22 mouse cellular contexts compared by ENCODE assay signal in genomic region chr11:102329518-102329917, GRCm38 (mm10). TPM values are rescaled to one million over a fixed set of nuclear protein-coding genes. Genes with fewer than 3 reads are reported as not detected.
DNase-seq lines count a peak whose midpoint lies in the region; ATAC-seq and TF ChIP-seq lines count a peak whose summit lies in the region.
"Had no signal": no experiment of that assay in that cellular context is flagged by ENCODE, and none has a peak within 500 bp of the region (broad histone marks: within the 10 kb centered on the region; RNA-seq: fewer than 3 reads in every experiment).

No protein-coding gene starts in this region.

- ATAC-seq in midbrain, embryonic 11.5 days (ENCODE audit: low FRiP score) = no peak
- ATAC-seq: activated CD4-positive, CD25-positive, alpha-beta regulatory T cell, adult 4 months; CD4-positive, CD25-positive, alpha-beta regulatory T cell, adult 4 months; forebrain, embryonic 13.5 days; forebrain, embryonic 15.5 days; forebrain, postnatal 0 days; Patski had no signal

- H3K9me3 ChIP-seq in ES-Bruce4 (replicated peaks; ENCODE audit: control insufficient read depth, insufficient read depth, low read length, poor library complexity, severe bottlenecking) (peaks cover 3% of the 10 kb centered on the region; the same call in 1 of the 2 replicates), ES-E14 (ENCODE audit: control insufficient read depth, insufficient read depth, low read depth, low read length) (no peaks in the 10 kb centered on the region)
- H3K9me3 ChIP-seq in midbrain, embryonic 11.5 days (ENCODE audit: control insufficient read depth, low read length) = no peaks in the 10 kb centered on the region
- H3K9me3 ChIP-seq: embryonic facial prominence, embryonic 10.5 days; embryonic facial prominence, embryonic 12.5 days; forebrain, embryonic 13.5 days; forebrain, embryonic 15.5 days; G1E had no signal

- H3K9ac ChIP-seq in ES-Bruce4 (ENCODE audit: low read depth, poor library complexity, severe bottlenecking) = peak overlapping the region; percentile 74
- H3K9ac ChIP-seq in ES-E14 (ENCODE audit: insufficient read depth, low read depth, low read length, poor library complexity, severe bottlenecking) = peak overlapping the region; percentile 35; the same call in 1 of the 2 replicates
- H3K9ac ChIP-seq in midbrain, embryonic 11.5 days (ENCODE audit: low read length) = no peak overlapping the region
- H3K9ac ChIP-seq: embryonic facial prominence, embryonic 12.5 days; forebrain, embryonic 13.5 days; forebrain, embryonic 15.5 days; forebrain, postnatal 0 days had no signal

- H3K4me3 ChIP-seq in ES-Bruce4 (ENCODE audit: low read depth, low read length) (no peak overlapping the region), ES-E14 (ENCODE audit: insufficient read depth in 1 of 2, low read depth in 1 of 2, low read length in 2 of 2, poor library complexity in 1 of 2, severe bottlenecking in 1 of 2) (no peak overlapping the region)
- H3K4me3 ChIP-seq in midbrain, embryonic 11.5 days (ENCODE audit: low read depth, low read length) = no peak overlapping the region
- H3K4me3 ChIP-seq: embryonic facial prominence, embryonic 10.5 days; embryonic facial prominence, embryonic 12.5 days; forebrain, embryonic 13.5 days; forebrain, embryonic 15.5 days had no signal

- H3K4me1 ChIP-seq in ES-Bruce4 (ENCODE audit: control insufficient read depth, insufficient read depth, low read length) = peaks cover 13% of the 10 kb centered on the region
- H3K4me1 ChIP-seq in ES-E14 (ENCODE audit: control insufficient read depth in 2 of 2, insufficient read depth in 2 of 2, low read length in 2 of 2, poor library complexity in 1 of 2) = peaks cover 12 to 19% of the 10 kb centered on the region in 2 experiments
- no peaks in the 10 kb centered on the region for H3K4me1 ChIP-seq in midbrain, embryonic 11.5 days (ENCODE audit: control insufficient read depth, insufficient read depth, low read length)
- H3K4me1 ChIP-seq: embryonic facial prominence, embryonic 10.5 days; embryonic facial prominence, embryonic 12.5 days; forebrain, embryonic 13.5 days; forebrain, embryonic 15.5 days had no signal

- no peak overlapping the region for H3K4me2 ChIP-seq in midbrain, embryonic 11.5 days
- H3K4me2 ChIP-seq: embryonic facial prominence, embryonic 12.5 days; forebrain, embryonic 13.5 days; forebrain, embryonic 15.5 days had no signal

- TF ChIP-seq EP300 in ES-Bruce4 (IDR thresholded peaks at IDR 0.05; ENCODE audit: insufficient read depth, low read depth, low read length) = no peak

- H3K27ac ChIP-seq in ES-Bruce4 (ENCODE audit: insufficient read depth, low read length) (peak overlapping the region; percentile 97), ES-E14 (ENCODE audit: insufficient read depth, low read depth, low read length, poor library complexity, severe bottlenecking) (peak overlapping the region; percentile 89)
- no peak overlapping the region for H3K27ac ChIP-seq in midbrain, embryonic 11.5 days (ENCODE audit: low read depth, low read length)
- H3K27ac ChIP-seq: embryonic facial prominence, embryonic 10.5 days; embryonic facial prominence, embryonic 12.5 days; forebrain, embryonic 13.5 days; forebrain, embryonic 15.5 days had no signal

- H3K36me3 ChIP-seq in ES-Bruce4 (ENCODE audit: control insufficient read depth, insufficient read depth, low read length, poor library complexity, severe bottlenecking) (no peaks in the 10 kb centered on the region; the same call in 1 of the 2 replicates), ES-E14 (ENCODE audit: control insufficient read depth, insufficient read depth, low read length, poor library complexity, severe bottlenecking) (no peaks in the 10 kb centered on the region)
- no peaks in the 10 kb centered on the region for H3K36me3 ChIP-seq in midbrain, embryonic 11.5 days (ENCODE audit: control insufficient read depth, insufficient read depth, low read length)
- H3K36me3 ChIP-seq: embryonic facial prominence, embryonic 10.5 days; embryonic facial prominence, embryonic 12.5 days; forebrain, embryonic 15.5 days; G1E had no signal

- TF ChIP-seq CTCF in ES-Bruce4 (IDR thresholded peaks at IDR 0.05; ENCODE audit: low read depth, low read length) = no peak

- DNase-seq in ES-E14 (ENCODE audit: low read depth, low spot score) (no peak), ZHBTc4 (ENCODE audit: low read depth, low spot score) (peak; percentile 82)
- DNase-seq in adrenal gland, postnatal 25 days = no peak
- DNase-seq in cerebellum, postnatal 10 days = no peak
- DNase-seq in midbrain, embryonic 11.5 days (ENCODE audit: low spot score, missing footprints) = no peak
- DNase-seq: adrenal gland, adult 8-10 months; adrenal gland, postnatal 14 days; cerebellum, adult 11 months; cerebellum, adult 18-20 months; cerebellum, adult 8-10 months; cerebellum, adult 9-11 months; cerebellum, postnatal 25 days; forebrain, postnatal 0 days had no signal

- no peaks in the 10 kb centered on the region for H3K27me3 ChIP-seq in ES-Bruce4 (ENCODE audit: control insufficient read depth, insufficient read depth, low read length, poor library complexity, severe bottlenecking)
- no peaks in the 10 kb centered on the region for H3K27me3 ChIP-seq in midbrain, embryonic 11.5 days (ENCODE audit: control insufficient read depth, insufficient read depth, low read length)
- H3K27me3 ChIP-seq: embryonic facial prominence, embryonic 12.5 days; forebrain, embryonic 13.5 days; forebrain, embryonic 15.5 days had no signal

- TF ChIP-seq POLR2A in ES-Bruce4 (IDR thresholded peaks at IDR 0.05; ENCODE audit: insufficient read depth, low read length) = no peak

- in situ Hi-C loops in ES-E14 (cut with MboI; ENCODE audit: low sequenced_read_pairs in 2 of 2, unreplicated experiment in 2 of 2) = loop anchor here in 1 of 2 experiments (10.0 kb wide), 1 partner anchor 105 kb away; the partner anchor contains the start of gene Grn

TF ChIP-seq in ES-E14, 5 proteins besides CTCF, POLR2A, EP300 and RAD21:
- no peak for TF ChIP-seq CHD2 (IDR thresholded peaks at IDR 0.05; ENCODE audit: low read depth, low read length)
- no peak for TF ChIP-seq ZC3H11A (IDR thresholded peaks at IDR 0.05; ENCODE audit: borderline replicate concordance, low read depth, low read length)
- no peak for TF ChIP-seq ZNF384 (IDR thresholded peaks at IDR 0.05; ENCODE audit: low read depth, low read length)
- TF ChIP-seq HCFC1 (IDR thresholded peaks at IDR 0.05; ENCODE audit: borderline replicate concordance, insufficient read depth, low read length) = no peak
- no peak for TF ChIP-seq MAFK (IDR thresholded peaks at IDR 0.05; ENCODE audit: insufficient read depth, low read depth, low read length)
TF ChIP-seq in ES-E14: peak in this region for 0.

RNA-seq across cellular contexts. Expression of gene Ubtf, which starts 10.0 kb away (rescaled TPM):
- polyA plus RNA-seq in ES-Bruce4 (2011; ENCODE audit: insufficient read depth, insufficient read length, low read depth, missing spikeins) = 81.7 and 82.0 TPM in 2 replicates
- total RNA-seq in ES-E14 (2012; rRNA removed) = 138 and 155 TPM in 2 replicates
- total RNA-seq in adrenal gland, postnatal 25 days (2021) = 113 and 116 TPM in 2 replicates
- polyA plus RNA-seq in midbrain, embryonic 11.5 days (2014; fragmentation: Nextera tagmentation; extraction: Ambion mirVana) = 84.7 and 86.1 TPM in 2 replicates

RNA-seq across cellular contexts. Expression of gene Atxn7l3, which starts 33.1 kb away (rescaled TPM):
- 44.3 and 50.3 TPM in 2 replicates for polyA plus RNA-seq in ES-Bruce4 (2011; ENCODE audit: insufficient read depth, insufficient read length, low read depth, missing spikeins)
- 55.4 and 60.4 TPM in 2 replicates for total RNA-seq in ES-E14 (2012; rRNA removed)
- 53.6 and 62.4 TPM in 2 replicates for total RNA-seq in adrenal gland, postnatal 25 days (2021)
- 13.3 and 15.2 TPM in 2 replicates for polyA plus RNA-seq in midbrain, embryonic 11.5 days (2014; fragmentation: Nextera tagmentation; extraction: Ambion mirVana)

RNA-seq across cellular contexts. Expression of gene Slc4a1, which starts 36.5 kb away (rescaled TPM):
- polyA plus RNA-seq in ES-Bruce4 (2011; ENCODE audit: insufficient read depth, insufficient read length, low read depth, missing spikeins) = 0.48 and 0.53 TPM in 2 replicates
- total RNA-seq in ES-E14 (2012; rRNA removed) = 0.18 and 0.21 TPM in 2 replicates
- 1.0 and 1.8 TPM in 2 replicates for total RNA-seq in adrenal gland, postnatal 25 days (2021)
- 30.6 and 31.3 TPM in 2 replicates for polyA plus RNA-seq in midbrain, embryonic 11.5 days (2014; fragmentation: Nextera tagmentation; extraction: Ambion mirVana)
- polyA plus RNA-seq: CD4-positive, CD25-positive, alpha-beta regulatory T cell, adult 4 months; Patski had no signal

RNA-seq across cellular contexts. Expression of gene Tmub2, which starts 44.8 kb away (rescaled TPM):
- 19.7 and 20.0 TPM in 2 replicates for polyA plus RNA-seq in ES-Bruce4 (2011; ENCODE audit: insufficient read depth, insufficient read length, low read depth, missing spikeins)
- total RNA-seq in ES-E14 (2012; rRNA removed) = 33.0 and 37.2 TPM in 2 replicates
- total RNA-seq in adrenal gland, postnatal 25 days (2021) = 50.6 and 63.0 TPM in 2 replicates
- polyA plus RNA-seq in midbrain, embryonic 11.5 days (2014; fragmentation: Nextera tagmentation; extraction: Ambion mirVana) = 54.0 and 55.7 TPM in 2 replicates
